ENCODE assay signal across 7 mouse cellular contexts in genomic region chr2:30707099-30708000, GRCm38 (mm10).
DNase-seq lines count a peak whose midpoint lies in the region; TF ChIP-seq lines count a peak whose summit lies in the region.

No protein-coding gene starts in this region.

- peak overlapping the region; percentile 86 for H3K9ac ChIP-seq in ES-E14 (ENCODE audit: insufficient read depth, low read depth, low read length, poor library complexity, severe bottlenecking)

- in situ Hi-C loops in ES-E14 (cut with MboI; ENCODE audit: low sequenced_read_pairs in 2 of 2, unreplicated experiment in 2 of 2), result no loop called here

- WGBS in forebrain, embryonic 10.5 days, result 2% methylated on average over 44 of the region's 44 CpGs
- WGBS in midbrain, embryonic 10.5 days, result 3% methylated on average over 44 of the region's 44 CpGs
- WGBS in thymus, adult 2 months, result 7% methylated on average over 44 of the region's 44 CpGs

- intact Hi-C loops in heart, postnatal 14 days (cut with DNase I), result no loop called here

- 0 out of 2 replicates have a peak, but pooled peaks have one; percentile 27 for TF ChIP-seq POLR2A in thymus, adult 2 months (IDR thresholded peaks at IDR 0.05; ENCODE audit: control insufficient read depth, extremely low read depth, insufficient read depth, low read length, poor library complexity)

- peaks cover 9 to 44% of the 10 kb centered on the region in 2 experiments for H3K4me1 ChIP-seq in ES-E14 (ENCODE audit: control insufficient read depth in 2 of 2, insufficient read depth in 2 of 2, low read length in 2 of 2, poor library complexity in 1 of 2)
- peaks cover 68% of the 10 kb centered on the region for H3K4me1 ChIP-seq in forebrain, embryonic 10.5 days
- H3K4me1 ChIP-seq in midbrain, embryonic 10.5 days, result peaks cover 79% of the 10 kb centered on the region
- peaks cover 27% of the 10 kb centered on the region for H3K4me1 ChIP-seq in thymus, adult 2 months (replicated peaks; ENCODE audit: control insufficient read depth, insufficient read depth, low read length)

- peak overlapping the region; percentile 99 for H3K27ac ChIP-seq in ES-E14 (ENCODE audit: insufficient read depth, low read depth, low read length, poor library complexity, severe bottlenecking)
- H3K27ac ChIP-seq in forebrain, embryonic 10.5 days, result peak overlapping the region; percentile 99
- peak overlapping the region; percentile 98 for H3K27ac ChIP-seq in midbrain, embryonic 10.5 days (replicated peaks)
- no peak overlapping the region for H3K27ac ChIP-seq in thymus, adult 2 months (ENCODE audit: control insufficient read depth, insufficient read depth, low read length)

- H3K4me3 ChIP-seq in ES-E14 (ENCODE audit: insufficient read depth in 1 of 2, low read depth in 1 of 2, low read length in 2 of 2, poor library complexity in 1 of 2, severe bottlenecking in 1 of 2), result peak overlapping the region; percentile 58 to 73
- H3K4me3 ChIP-seq in forebrain, embryonic 10.5 days, result peak overlapping the region; percentile 54
- H3K4me3 ChIP-seq in midbrain, embryonic 10.5 days, result peak overlapping the region; percentile 53
- H3K4me3 ChIP-seq in thymus, adult 2 months (ENCODE audit: control insufficient read depth, insufficient read depth, low read length), result peak overlapping the region; percentile 35

- peaks cover 10% of the 10 kb centered on the region; the same call in 1 of the 2 replicates for H3K27me3 ChIP-seq in forebrain, embryonic 10.5 days (ENCODE audit: poor library complexity, severe bottlenecking)
- peaks cover 6% of the 10 kb centered on the region; the same call in 1 of the 2 replicates for H3K27me3 ChIP-seq in midbrain, embryonic 10.5 days (ENCODE audit: low read depth, poor library complexity, severe bottlenecking)
- no peaks in the 10 kb centered on the region for H3K27me3 ChIP-seq in thymus, adult 2 months (ENCODE audit: control insufficient read depth, insufficient read depth, low read length)

- H3K9me3 ChIP-seq in ES-E14 (ENCODE audit: control insufficient read depth, insufficient read depth, low read depth, low read length), result no peaks in the 10 kb centered on the region
- H3K9me3 ChIP-seq in forebrain, embryonic 10.5 days, result peaks cover 10% of the 10 kb centered on the region
- H3K9me3 ChIP-seq in midbrain, embryonic 10.5 days (replicated peaks), result peaks cover 9% of the 10 kb centered on the region

- no peaks in the 10 kb centered on the region for H3K36me3 ChIP-seq in ES-E14 (ENCODE audit: control insufficient read depth, insufficient read depth, low read length, poor library complexity, severe bottlenecking)
- peaks cover 5% of the 10 kb centered on the region; the same call in 1 of the 2 replicates for H3K36me3 ChIP-seq in forebrain, embryonic 10.5 days (replicated peaks)
- H3K36me3 ChIP-seq in midbrain, embryonic 10.5 days, result peaks cover 7% of the 10 kb centered on the region; the same call in 1 of the 2 replicates
- H3K36me3 ChIP-seq in thymus, adult 2 months (ENCODE audit: control insufficient read depth, insufficient read depth, low read length), result no peaks in the 10 kb centered on the region

- no peak for DNase-seq in ES-E14 (ENCODE audit: low read depth, low spot score)
- peak; percentile 50 for DNase-seq in adrenal gland, postnatal 25 days
- peak; percentile 74 for DNase-seq in forebrain, embryonic 10.5 days (ENCODE audit: extremely low spot score, low spot score)
- peak; percentile 72 to 79 for DNase-seq in heart, postnatal 14 days
- DNase-seq in kidney, postnatal 25 days, result peak; percentile 81 to 91
- peak; percentile 74 for DNase-seq in midbrain, embryonic 10.5 days (ENCODE audit: low spot score)
- DNase-seq in thymus, adult 2 months, result peak; percentile 70

- peak; percentile 79 for TF ChIP-seq CTCF in thymus, adult 2 months (IDR thresholded peaks at IDR 0.05; ENCODE audit: borderline replicate concordance, control insufficient read depth, extremely low read depth, insufficient read depth, low read length, poor library complexity)

TF ChIP-seq in ES-E14, 5 proteins besides CTCF, POLR2A, EP300 and RAD21:
- TF ChIP-seq ZC3H11A (IDR thresholded peaks at IDR 0.05; ENCODE audit: borderline replicate concordance, low read depth, low read length) (no peak), ZNF384 (IDR thresholded peaks at IDR 0.05; ENCODE audit: low read depth, low read length) (no peak), MAFK (IDR thresholded peaks at IDR 0.05; ENCODE audit: insufficient read depth, low read depth, low read length) (no peak), HCFC1 (IDR thresholded peaks at IDR 0.05; ENCODE audit: borderline replicate concordance, insufficient read depth, low read length) (no peak), CHD2 (IDR thresholded peaks at IDR 0.05; ENCODE audit: low read depth, low read length) (no peak)
